Mouse (Mus musculus) heart, embryonic 14.5 days (tissue): ENCODE measurements at regions not wholly inside any gene's neighbourhood (a gene's known extent, or its start where the extent isn't known, plus 50 kb on each side); places are given as distances from the start of the nearest gene placed in this dataset.

Experiments
- ATAC-seq: fragments of 200-750 bp; cut with Nextera tagmentation; 2 replicates; pipeline ENCODE4 v1.8.0; 2017; ENCODE audit warnings: low read depth, moderate TSS enrichment; ENCODE audit not compliant: insufficient number of reproducible peaks, insufficient read depth, low FRiP score
- H3K27ac ChIP-seq, 2 experiments: fragments of 200-500 bp in 1 of 2; fragments of 300-500 bp in 1 of 2; sonication (generic) in 1 of 2; replicated peaks in 1 of 2; 2 replicates each; pipeline ENCODE4 v1.5.1; 2012 to 2014; ENCODE audit warnings: low read depth in 2 of 2, low read length in 2 of 2, control low read depth in 1 of 2, mild to moderate bottlenecking in 1 of 2, mixed read lengths in 1 of 2; ENCODE audit not compliant: control insufficient read depth in 1 of 2, insufficient read depth in 1 of 2
- H3K27me3 ChIP-seq: fragments of 300-500 bp; sonication (generic); 2 replicates; pipeline ENCODE4 v1.6.1; 2014; ENCODE audit warnings: mild to moderate bottlenecking, low read length, control low read depth; ENCODE audit not compliant: control insufficient read depth, insufficient read depth
- H3K36me3 ChIP-seq: fragments of 300-500 bp; sonication (generic); 2 replicates; pipeline ENCODE4 v1.6.1; 2014; ENCODE audit warnings: mild to moderate bottlenecking, control low read depth, low read length, mixed read lengths; ENCODE audit not compliant: control insufficient read depth, insufficient read depth
- H3K4me1 ChIP-seq, 2 experiments: fragments of 200-500 bp in 1 of 2; fragments of 300-500 bp in 1 of 2; sonication (generic) in 1 of 2; 2 replicates each; pipeline ENCODE4 v1.6.1; 2012 to 2014; ENCODE audit warnings: low read length in 2 of 2, control low read depth in 1 of 2, mixed read lengths in 1 of 2; ENCODE audit not compliant: control insufficient read depth in 2 of 2, insufficient read depth in 2 of 2
- H3K4me2 ChIP-seq: fragments of 300-500 bp; sonication (generic); 2 replicates; pipeline ENCODE4 v1.6.1; 2014; ENCODE audit warnings: mild to moderate bottlenecking, low read length
- H3K4me3 ChIP-seq, 2 experiments: fragments of 200-500 bp in 1 of 2; fragments of 300-500 bp in 1 of 2; sonication (generic) in 1 of 2; 2 replicates each; pipeline ENCODE4 v1.5.1; 2012 to 2014; ENCODE audit warnings: low read length in 2 of 2, mild to moderate bottlenecking in 2 of 2, control low read depth in 1 of 2, low read depth in 1 of 2, moderate library complexity in 1 of 2; ENCODE audit not compliant: control insufficient read depth in 1 of 2, insufficient read depth in 1 of 2
- H3K9ac ChIP-seq: fragments of 300-500 bp; sonication (generic); 2 replicates; pipeline ENCODE4 v1.6.1; 2014; ENCODE audit warnings: mild to moderate bottlenecking, low read length
- H3K9me3 ChIP-seq: fragments of 300-500 bp; sonication (generic); 2 replicates; pipeline ENCODE4 v1.6.1; 2016; ENCODE audit warnings: low read length, control low read depth; ENCODE audit not compliant: control insufficient read depth
- WGBS: fragments of 180-500 bp; shearing (Covaris S2); extraction: QIAGEN DNeasy Blood & Tissue Kit; methylation state at CpG from one replicate; pipeline ENCODE4 v1.1.7; 2014; 5-methylcytosine and 5-hydroxymethylcytosine counted together

GRCm38 (mm10) chr8:28559881-28560280 lies 1112.4 kb downstream of the Poteg start:
- H3K36me3 ChIP-seq, result no peaks in the 10 kb centered on the region
- H3K4me2 ChIP-seq, result no peak overlapping the region
- no peak overlapping the region for H3K27ac ChIP-seq
- 51% methylated on average over 9 of the region's 9 CpGs for WGBS
- H3K4me1 ChIP-seq, result no peaks in the 10 kb centered on the region
- no peaks in the 10 kb centered on the region for H3K27me3 ChIP-seq
- H3K9ac ChIP-seq, result no peak overlapping the region
- H3K4me3 ChIP-seq, result no peak overlapping the region
- H3K9me3 ChIP-seq, result no peaks in the 10 kb centered on the region
- peak; percentile 17; the same call in 1 of the 2 replicates for ATAC-seq

GRCm38 (mm10) chr8:28579250-28579651 lies 1131.8 kb downstream of the Poteg start:
- Histone ChIP-seq H3K4me1 (no peaks in the 10 kb centered on the region), H3K27ac (no peak overlapping the region), H3K9me3 (no peaks in the 10 kb centered on the region), H3K9ac (no peak overlapping the region), H3K27me3 (no peaks in the 10 kb centered on the region), H3K4me3 (peak overlapping the region in 1 of 2 experiments; percentile 16; a peak in 1 of 4 replicates), H3K4me2 (peak overlapping the region; percentile 49), H3K36me3 (no peaks in the 10 kb centered on the region)
- ATAC-seq, result 0 out of 2 replicates have a peak, but pooled peaks have one; percentile 64
- WGBS, result 23% methylated on average over 8 of the region's 8 CpGs

- Histone ChIP-seq H3K4me1 (no peaks in the 10 kb centered on the region), H3K4me3 (no peak overlapping the region), H3K9me3 (no peaks in the 10 kb centered on the region), H3K4me2 (no peak overlapping the region), H3K27me3 (no peaks in the 10 kb centered on the region), H3K9ac (no peak overlapping the region), H3K27ac (no peak overlapping the region), H3K36me3 (no peaks in the 10 kb centered on the region)
- ATAC-seq, result no peak
- WGBS, result 95% methylated on average over 2 of the region's 2 CpGs
Observed at GRCm38 (mm10) chr8:28580821-28581220, 1133.4 kb downstream of the Poteg start.

- Histone ChIP-seq H3K4me2 (no peak overlapping the region), H3K9me3 (no peaks in the 10 kb centered on the region), H3K9ac (no peak overlapping the region), H3K27me3 (no peaks in the 10 kb centered on the region), H3K4me3 (no peak overlapping the region), H3K36me3 (no peaks in the 10 kb centered on the region), H3K4me1 (peaks cover 9 to 11% of the 10 kb centered on the region in 2 experiments), H3K27ac (no peak overlapping the region)
- no peak for ATAC-seq
Observed at GRCm38 (mm10) chr8:28589999-28590398, 1142.5 kb downstream of the Poteg start.

- peak; percentile 46; the same call in 1 of the 2 replicates for ATAC-seq
- H3K4me3 ChIP-seq, result peak overlapping the region in 1 of 2 experiments; percentile 8; a peak in 2 of 4 replicates
Observed at GRCm38 (mm10) chr8:28593238-28593637, 1145.8 kb downstream of the Poteg start.

GRCm38 (mm10) chr8:28594191-28594590 lies 1146.7 kb downstream of the Poteg start:
- Histone ChIP-seq H3K27ac (peak overlapping the region; percentile 93 to 96), H3K4me1 (peaks cover 14 to 27% of the 10 kb centered on the region in 2 experiments), H3K27me3 (no peaks in the 10 kb centered on the region), H3K4me3 (peak overlapping the region; percentile 7 to 8; a peak in 3 of 4 replicates), H3K4me2 (peak overlapping the region; percentile 53), H3K9ac (peak overlapping the region; percentile 60), H3K36me3 (no peaks in the 10 kb centered on the region), H3K9me3 (no peaks in the 10 kb centered on the region)
- ATAC-seq, result peak; percentile 75; the same call in 1 of the 2 replicates
- 15% methylated on average over 12 of the region's 12 CpGs for WGBS

More at GRCm38 (mm10) chr8:28593238-28593637, 1145.8 kb downstream of the Poteg start:
- Histone ChIP-seq H3K27me3 (no peaks in the 10 kb centered on the region), H3K9ac (peak overlapping the region; percentile 60; the same call in 1 of the 2 replicates), H3K9me3 (no peaks in the 10 kb centered on the region), H3K27ac (peak overlapping the region; percentile 93 to 96), H3K4me2 (peak overlapping the region; percentile 53), H3K36me3 (no peaks in the 10 kb centered on the region), H3K4me1 (peaks cover 14 to 27% of the 10 kb centered on the region in 2 experiments)
- WGBS, result 39% methylated on average over 3 of the region's 3 CpGs

- no peak for ATAC-seq
- H3K27ac ChIP-seq, result peak overlapping the region; percentile 93 to 96; a peak in 3 of 4 replicates
- H3K4me2 ChIP-seq, result peak overlapping the region; percentile 53
- H3K4me1 ChIP-seq, result peaks cover 14 to 27% of the 10 kb centered on the region in 2 experiments
- no peaks in the 10 kb centered on the region for H3K36me3 ChIP-seq
- H3K9me3 ChIP-seq, result no peaks in the 10 kb centered on the region
- WGBS, result 31% methylated on average over 8 of the region's 8 CpGs
- no peaks in the 10 kb centered on the region for H3K27me3 ChIP-seq
- peak overlapping the region; percentile 2 to 8; a peak in 3 of 4 replicates for H3K4me3 ChIP-seq
- H3K9ac ChIP-seq, result peak overlapping the region; percentile 60
Observed at GRCm38 (mm10) chr8:28594606-28595005, 1147.1 kb downstream of the Poteg start.

GRCm38 (mm10) chr8:28595880-28596279 lies 1148.4 kb downstream of the Poteg start:
- Histone ChIP-seq H3K4me3 (no peak overlapping the region), H3K36me3 (no peaks in the 10 kb centered on the region), H3K4me2 (peak overlapping the region; percentile 25; the same call in 1 of the 2 replicates), H3K27ac (peak overlapping the region in 1 of 2 experiments; percentile 85; a peak in 2 of 4 replicates), H3K9me3 (no peaks in the 10 kb centered on the region), H3K9ac (no peak overlapping the region), H3K27me3 (no peaks in the 10 kb centered on the region), H3K4me1 (peaks cover 14 to 30% of the 10 kb centered on the region in 2 experiments)
- no peak for ATAC-seq
- WGBS, result 89% methylated on average over 5 of the region's 5 CpGs
